Mouse (Mus musculus) CD4-positive helper T cell, adult 2 months (primary cell): ENCODE measurements around the gene Plcg2.
A peak's percentile ranks its signal among the peaks of the same experiment; 100 is the strongest.

Experiments
- DNase-seq: peaks from one replicate; pipeline ENCODE4 v3.0.0-alpha.2; 2012; ENCODE audit warnings: low read depth, missing footprints, low spot score

The Plcg2 gene

DNA sequence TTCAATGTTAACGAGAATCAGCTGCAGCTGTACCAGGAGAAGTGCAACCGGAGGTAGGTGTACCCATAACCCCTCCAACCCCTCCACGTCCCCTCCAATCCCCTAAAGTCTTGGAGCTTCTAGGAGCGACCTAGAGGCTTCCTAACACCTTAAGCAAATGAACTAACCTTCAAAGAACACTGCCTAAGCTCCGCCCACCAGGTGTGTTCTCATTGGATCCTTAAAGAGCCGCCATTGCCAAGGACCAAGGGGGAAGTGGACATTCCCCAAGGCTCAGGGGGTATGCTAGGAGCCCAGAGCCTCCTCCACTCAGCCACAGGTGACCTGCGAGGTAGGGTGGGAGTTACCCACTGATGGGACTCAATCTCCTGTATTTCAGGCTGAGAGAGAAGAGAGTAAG, 136.3 kb downstream of the Plcg2 start:
- DNase-seq: no peak

- no peak for DNase-seq
Observed at GRCm38 (mm10) chr8:117637462-117637861, 139.4 kb downstream of the Plcg2 start.

DNA sequence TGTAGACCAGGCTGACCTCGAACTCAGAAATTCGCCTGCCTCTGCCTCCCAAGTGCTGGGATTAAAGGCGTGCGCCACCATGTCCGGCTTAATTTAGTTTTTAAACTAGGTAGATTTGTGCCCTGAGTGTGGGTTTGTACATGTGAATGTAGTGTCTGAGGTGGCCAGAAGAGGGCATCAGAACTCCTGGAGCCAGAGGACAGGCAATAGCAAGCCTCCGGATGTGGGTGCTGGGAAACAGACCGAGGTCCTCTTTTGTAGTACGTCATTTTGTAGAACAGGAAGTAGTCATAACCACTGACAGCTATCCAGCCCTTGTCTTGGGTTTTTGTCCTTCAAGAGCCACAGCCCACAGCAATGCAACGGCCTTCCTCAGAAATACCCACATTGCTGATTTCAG, 141.5 kb downstream of the Plcg2 start:
- DNase-seq: no peak

GRCm38 (mm10) chr8:117645486-117645885, 147.4 kb downstream of the Plcg2 start:
- DNase-seq: no peak

DNA sequence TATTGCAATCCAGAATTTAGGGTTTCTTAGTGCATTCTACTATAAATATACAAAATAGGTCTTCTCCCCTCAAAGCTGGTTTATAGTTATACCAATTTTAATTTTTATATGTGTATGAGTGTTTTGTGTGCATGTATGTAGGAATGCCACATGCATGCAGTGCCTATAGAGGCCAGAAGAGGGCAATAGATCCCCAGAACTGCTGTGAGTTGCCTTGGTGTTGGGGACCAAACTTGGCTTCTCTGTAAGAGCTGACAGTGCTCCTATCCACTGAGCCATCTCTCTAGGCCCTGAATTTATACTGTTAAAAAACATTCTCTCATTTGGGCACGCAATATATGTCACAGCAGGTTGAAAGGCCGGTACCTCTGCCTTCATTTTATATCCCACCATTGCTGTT, 147.9 kb downstream of the Plcg2 start:
- no peak for DNase-seq

DNA sequence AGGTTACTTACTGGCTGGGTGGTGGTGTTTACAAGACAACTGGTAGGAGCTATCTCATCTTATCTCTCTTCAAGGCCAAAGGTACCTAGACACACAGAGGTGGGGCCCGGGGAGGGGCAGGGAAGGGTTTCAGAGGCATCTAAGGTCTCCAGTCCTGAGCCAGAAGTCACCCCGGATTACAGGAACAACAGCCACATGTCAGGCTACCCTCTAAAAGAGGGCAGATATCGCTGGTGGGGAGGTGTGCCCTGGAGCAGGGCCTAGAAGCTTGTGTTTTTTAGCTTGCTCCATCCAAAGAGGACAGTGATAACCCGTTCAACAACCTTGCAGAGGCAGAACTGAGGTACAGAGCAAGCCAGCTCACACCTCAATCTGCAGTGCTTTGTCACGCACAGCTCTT, 148.3 kb downstream of the Plcg2 start:
- DNase-seq: no peak

DNA sequence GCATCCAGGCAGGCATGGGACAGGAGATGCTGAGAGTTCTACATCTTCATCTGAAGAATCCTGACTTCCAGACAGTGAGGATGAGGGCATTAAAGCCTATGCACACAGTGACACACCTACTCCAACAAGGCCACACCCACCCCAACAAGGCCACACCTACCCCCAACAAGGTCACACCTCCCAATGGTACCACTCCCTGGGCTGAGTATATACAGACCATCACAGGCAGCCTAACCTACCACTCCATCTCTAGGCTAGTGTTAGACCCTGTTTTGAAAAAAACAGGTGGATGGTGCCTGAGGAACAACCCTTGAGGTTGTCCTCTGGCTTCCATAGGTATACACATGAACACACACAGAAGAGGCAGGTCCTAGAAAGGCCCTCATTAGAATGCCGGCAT, 154.2 kb downstream of the Plcg2 start:
- no peak for DNase-seq

DNA sequence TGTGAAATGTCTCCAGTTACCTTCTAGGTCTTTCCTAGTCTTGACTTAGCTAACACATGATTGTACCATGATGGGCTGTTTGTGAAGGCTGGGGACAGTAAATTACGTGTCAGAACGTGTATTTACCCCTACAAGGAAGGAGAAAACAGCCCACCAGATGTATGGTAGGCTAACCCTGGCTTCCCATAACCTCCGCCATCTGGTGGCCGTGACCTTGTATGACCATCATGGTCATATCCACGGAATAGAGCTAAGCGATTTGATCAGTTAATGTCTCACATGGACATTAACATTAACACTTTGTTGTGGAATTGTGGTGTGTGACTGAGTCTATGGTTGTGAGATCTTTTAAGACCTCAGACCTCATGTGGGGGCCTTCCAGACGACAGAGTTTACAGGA, 160.9 kb downstream of the Plcg2 start:
- no peak for DNase-seq

DNA sequence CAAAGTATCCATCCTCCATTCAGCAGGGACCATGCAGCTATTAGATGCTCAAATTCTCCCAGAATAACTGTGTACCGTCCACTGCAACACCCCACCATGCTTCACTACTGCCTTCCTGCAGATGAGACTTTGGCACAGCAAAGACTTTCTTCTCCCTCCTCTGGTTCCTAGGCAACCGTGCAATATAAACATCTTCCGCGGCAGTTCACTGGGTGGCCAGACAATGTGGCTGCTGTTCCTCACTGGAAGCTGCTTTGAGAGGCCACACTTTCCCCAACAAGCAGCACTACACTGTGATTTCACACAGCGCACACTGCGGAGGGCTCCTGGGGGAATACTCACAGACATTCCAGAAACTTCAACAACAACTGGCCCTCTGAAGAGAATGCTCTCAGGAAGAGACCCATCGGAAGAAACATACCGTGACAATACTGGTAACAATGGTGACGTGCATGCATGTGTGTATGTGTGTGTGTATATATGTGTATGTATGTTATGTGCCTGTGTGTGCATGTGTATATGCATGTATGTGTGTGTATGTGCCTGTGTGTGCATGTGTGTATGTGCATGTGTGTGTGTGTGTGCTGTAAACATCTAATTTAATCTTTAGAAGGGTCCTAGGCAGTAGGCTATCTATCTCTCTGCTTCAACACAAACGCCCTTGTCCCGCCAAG, 162.4 kb downstream of the Plcg2 start:
- DNase-seq: no peak

DNA sequence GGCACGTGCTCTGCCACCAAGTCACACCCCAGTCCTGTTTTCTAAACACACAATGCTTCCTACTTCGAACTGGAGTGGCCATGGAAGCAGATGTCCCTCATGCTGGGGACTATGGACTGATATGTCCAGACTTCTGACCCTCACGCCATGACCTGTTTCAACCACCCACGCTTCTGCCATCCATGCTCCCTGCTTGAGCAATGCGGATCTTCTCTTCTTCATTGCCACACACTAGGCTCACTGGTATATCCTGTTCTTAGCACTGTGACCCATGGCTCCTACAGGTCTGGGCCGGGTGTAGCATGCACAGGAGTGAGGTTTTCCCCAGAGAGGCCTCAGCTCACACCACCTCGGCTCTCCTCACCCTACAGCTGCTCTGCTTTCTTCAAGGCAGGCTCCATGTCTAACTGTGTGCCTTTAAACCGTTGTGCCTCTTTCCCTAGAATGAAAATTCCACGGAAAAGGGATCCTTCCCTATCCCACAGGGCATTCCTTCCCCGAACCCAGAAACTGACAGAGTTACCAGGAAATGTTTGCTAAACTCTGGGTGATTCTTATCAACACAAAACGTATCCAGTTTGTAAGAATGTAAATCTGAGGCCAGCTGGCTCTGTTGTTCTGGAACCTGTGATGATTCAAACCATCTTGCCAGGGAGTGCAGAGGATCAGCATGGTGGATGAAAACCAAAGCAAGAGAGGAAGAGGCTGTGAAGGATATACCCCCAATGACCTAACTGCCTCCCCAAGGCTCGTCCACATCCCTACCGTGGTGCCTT, 169.4 kb downstream of the Plcg2 start:
- DNase-seq: no peak

DNA sequence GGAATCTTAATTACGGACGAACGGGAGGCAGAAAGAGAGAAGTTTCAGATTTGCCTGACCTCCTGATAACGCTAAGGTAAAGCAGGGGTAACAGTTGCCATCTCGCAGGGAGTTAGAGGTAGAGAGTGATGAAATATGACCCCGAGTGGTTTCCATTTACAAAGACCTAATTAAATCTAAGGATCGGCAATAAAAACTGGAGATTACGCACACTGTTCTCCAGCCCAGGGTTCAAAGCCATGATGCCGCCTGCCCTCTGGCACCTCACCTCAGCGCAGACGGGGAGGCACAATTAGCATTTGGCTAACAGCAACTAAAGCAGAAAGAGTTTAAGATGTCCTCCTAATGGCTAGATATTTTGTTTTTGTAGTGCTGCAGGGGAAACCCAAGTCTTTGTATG, 172.4 kb downstream of the Plcg2 start:
- DNase-seq: no peak

- no peak for DNase-seq
Observed at GRCm38 (mm10) chr8:117672558-117672957, 174.5 kb downstream of the Plcg2 start.

- DNase-seq: peak; percentile 73
Observed at GRCm38 (mm10) chr8:117673430-117673830, 175.3 kb downstream of the Plcg2 start, which contains the start of gene Sdr42e1. Gene Sdr42e1 (minus strand): TSS chr8:117673689.

- DNase-seq: no peak
Observed at GRCm38 (mm10) chr8:117675171-117675570, 177.1 kb downstream of the Plcg2 start.

- DNase-seq: no peak
Observed at GRCm38 (mm10) chr8:117676460-117676859, 178.4 kb downstream of the Plcg2 start.

- no peak for DNase-seq
Observed at GRCm38 (mm10) chr8:117677011-117677410, 178.9 kb downstream of the Plcg2 start.

DNA sequence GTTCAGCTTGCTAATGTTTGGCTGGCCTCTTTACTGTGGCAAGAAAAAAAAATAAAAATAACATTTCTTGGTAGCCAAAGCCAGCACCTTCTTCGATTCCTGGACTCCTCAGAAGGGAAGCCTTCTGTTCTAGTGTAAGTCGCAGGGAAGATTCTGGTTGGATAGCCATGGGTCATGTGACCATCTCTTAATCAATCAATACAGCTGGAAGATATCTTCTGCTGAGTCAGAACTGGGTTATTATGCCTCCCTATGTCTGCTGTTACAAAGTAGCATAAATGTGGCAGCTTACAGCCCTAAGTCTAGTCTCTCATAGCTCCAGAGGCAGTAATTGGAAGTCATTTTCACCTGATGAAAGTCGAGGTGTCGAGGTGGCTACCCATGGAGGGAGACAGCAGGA, 180.6 kb downstream of the Plcg2 start:
- no peak for DNase-seq

DNA sequence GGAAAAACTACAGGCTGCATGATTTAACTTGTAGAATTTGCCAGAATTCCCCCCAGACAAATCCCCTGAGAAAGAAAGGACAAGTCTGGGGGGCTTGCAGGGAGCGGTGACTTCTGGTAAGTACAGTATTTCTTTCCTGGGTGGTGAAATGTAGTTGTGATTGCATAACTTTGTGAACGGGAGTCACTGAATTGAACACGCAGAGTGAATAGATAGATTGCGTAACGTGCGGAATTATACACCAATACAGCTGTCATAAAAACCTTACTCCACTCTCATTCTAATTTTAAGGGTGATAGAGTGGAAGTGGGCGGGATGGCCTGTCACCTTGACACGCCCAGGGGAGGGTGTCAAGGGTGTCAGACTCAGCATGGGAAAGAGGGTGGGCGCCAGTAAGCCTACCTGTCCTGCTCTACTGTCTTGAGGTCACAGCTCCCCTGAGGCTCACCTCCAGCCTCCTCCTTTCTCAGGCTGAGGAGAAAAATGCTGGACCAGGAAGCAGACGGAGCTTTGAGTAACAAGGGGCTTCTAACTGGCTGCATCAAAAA, 185.9 kb downstream of the Plcg2 start:
- no peak for DNase-seq

- no peak for DNase-seq
Observed at GRCm38 (mm10) chr8:117684504-117684903, 186.4 kb downstream of the Plcg2 start.
